Mouse (Mus musculus): ENCODE data around the gene Map3k5. TPM values are rescaled to one million over a fixed set of nuclear protein-coding genes. Genes with fewer than 3 reads are reported as not detected.

The Map3k5 gene
- polyA plus RNA-seq, 1 experiment from 2014 or later: 0.65 TPM

GRCm38 (mm10) chr10:20022608-20023340 is 88.5 kb downstream of the Map3k5 start:
- no peak overlapping the region for H3K4me3 ChIP-seq
- no peak overlapping the region for H3K27ac ChIP-seq
- no peak for ATAC-seq (ENCODE audit: low FRiP score)
- 63% methylated on average over 10 of the region's 10 CpGs for WGBS
- H3K4me2 ChIP-seq: no peak overlapping the region
- no peaks in the 10 kb centered on the region; the same call in 1 of the 2 replicates for H3K36me3 ChIP-seq
- H3K9me3 ChIP-seq: 0 out of 2 replicates have a peak, but pooled peaks cover 7% of the 10 kb centered on the region
- peaks cover 15% of the 10 kb centered on the region for H3K4me1 ChIP-seq (replicated peaks)
- H3K27me3 ChIP-seq: no peaks in the 10 kb centered on the region
- no peak overlapping the region for H3K9ac ChIP-seq

- no peak overlapping the region for H3K9ac ChIP-seq
- WGBS: 69% methylated on average over 10 of the region's 10 CpGs
- no peak overlapping the region for H3K27ac ChIP-seq
- H3K4me3 ChIP-seq: no peak overlapping the region
- no peak for ATAC-seq (ENCODE audit: low FRiP score)
- no peak overlapping the region for H3K4me2 ChIP-seq
- H3K4me1 ChIP-seq (replicated peaks): peaks cover 15% of the 10 kb centered on the region
- no peaks in the 10 kb centered on the region for H3K27me3 ChIP-seq
- H3K9me3 ChIP-seq: no peaks in the 10 kb centered on the region
- no peaks in the 10 kb centered on the region for H3K36me3 ChIP-seq
Measured at GRCm38 (mm10) chr10:20023524-20023923, 89.3 kb downstream of the Map3k5 start.

GRCm38 (mm10) chr10:20024891-20025290 is 90.6 kb downstream of the Map3k5 start:
- Histone ChIP-seq H3K4me2 (no peak overlapping the region), H3K27me3 (no peaks in the 10 kb centered on the region), H3K36me3 (no peaks in the 10 kb centered on the region), H3K9ac (no peak overlapping the region), H3K4me3 (no peak overlapping the region), H3K27ac (no peak overlapping the region), H3K4me1 (replicated peaks) (peaks cover 15% of the 10 kb centered on the region), H3K9me3 (no peaks in the 10 kb centered on the region)
- ATAC-seq (ENCODE audit: low FRiP score): no peak
- WGBS: 96% methylated on average over 10 of the region's 10 CpGs

GRCm38 (mm10) chr10:20025781-20026520 is 91.7 kb downstream of the Map3k5 start:
- Histone ChIP-seq H3K36me3 (no peaks in the 10 kb centered on the region), H3K9ac (no peak overlapping the region), H3K27me3 (no peaks in the 10 kb centered on the region), H3K4me2 (no peak overlapping the region), H3K4me1 (replicated peaks) (peaks cover 15% of the 10 kb centered on the region), H3K27ac (no peak overlapping the region), H3K9me3 (no peaks in the 10 kb centered on the region), H3K4me3 (no peak overlapping the region)
- no peak for ATAC-seq (ENCODE audit: low FRiP score)
- WGBS: 78% methylated on average over 12 of the region's 12 CpGs

- ATAC-seq (ENCODE audit: low FRiP score): no peak
- Histone ChIP-seq H3K4me1 (replicated peaks) (no peaks in the 10 kb centered on the region), H3K27me3 (no peaks in the 10 kb centered on the region), H3K9ac (no peak overlapping the region), H3K9me3 (no peaks in the 10 kb centered on the region), H3K27ac (no peak overlapping the region), H3K36me3 (no peaks in the 10 kb centered on the region), H3K4me3 (no peak overlapping the region), H3K4me2 (no peak overlapping the region)
- WGBS: 82% methylated on average over 1 of the region's 1 CpGs
Measured at GRCm38 (mm10) chr10:20030703-20031102, 96.4 kb downstream of the Map3k5 start.

GRCm38 (mm10) chr10:20031936-20032335 is 97.7 kb downstream of the Map3k5 start:
- no peak for ATAC-seq (ENCODE audit: low FRiP score)
- WGBS: 79% methylated on average over 2 of the region's 2 CpGs
- Histone ChIP-seq H3K4me3 (no peak overlapping the region), H3K4me2 (no peak overlapping the region), H3K4me1 (replicated peaks) (no peaks in the 10 kb centered on the region), H3K27me3 (no peaks in the 10 kb centered on the region), H3K9me3 (no peaks in the 10 kb centered on the region), H3K27ac (no peak overlapping the region), H3K36me3 (no peaks in the 10 kb centered on the region), H3K9ac (no peak overlapping the region)

GRCm38 (mm10) chr10:20036375-20036774 is 102.1 kb downstream of the Map3k5 start:
- WGBS: 82% methylated on average over 2 of the region's 2 CpGs
- Histone ChIP-seq H3K4me1 (replicated peaks) (peaks cover 3% of the 10 kb centered on the region; the same call in 1 of the 2 replicates), H3K4me3 (no peak overlapping the region), H3K9me3 (no peaks in the 10 kb centered on the region), H3K9ac (no peak overlapping the region), H3K4me2 (no peak overlapping the region), H3K27me3 (no peaks in the 10 kb centered on the region), H3K27ac (no peak overlapping the region), H3K36me3 (no peaks in the 10 kb centered on the region)
- no peak for ATAC-seq (ENCODE audit: low FRiP score)

- H3K27me3 ChIP-seq: no peaks in the 10 kb centered on the region
- H3K9me3 ChIP-seq: no peaks in the 10 kb centered on the region
- no peak overlapping the region for H3K4me3 ChIP-seq
- 80% methylated on average over 7 of the region's 7 CpGs for WGBS
- no peak overlapping the region for H3K27ac ChIP-seq
- peaks cover 3% of the 10 kb centered on the region; the same call in 1 of the 2 replicates for H3K4me1 ChIP-seq (replicated peaks)
- no peaks in the 10 kb centered on the region for H3K36me3 ChIP-seq
- no peak overlapping the region for H3K4me2 ChIP-seq
- H3K9ac ChIP-seq: no peak overlapping the region
- ATAC-seq (ENCODE audit: low FRiP score): no peak
Measured at GRCm38 (mm10) chr10:20036846-20037245, 102.6 kb downstream of the Map3k5 start.

- H3K4me1 ChIP-seq (replicated peaks): peaks cover 3% of the 10 kb centered on the region; the same call in 1 of the 2 replicates
- H3K9me3 ChIP-seq: no peaks in the 10 kb centered on the region
- WGBS: 94% methylated on average over 3 of the region's 3 CpGs
- ATAC-seq (ENCODE audit: low FRiP score): no peak
- no peaks in the 10 kb centered on the region for H3K36me3 ChIP-seq
- H3K27ac ChIP-seq: no peak overlapping the region
- no peak overlapping the region for H3K4me3 ChIP-seq
- no peaks in the 10 kb centered on the region; the same call in 1 of the 2 replicates for H3K27me3 ChIP-seq
- no peak overlapping the region for H3K9ac ChIP-seq
- H3K4me2 ChIP-seq: no peak overlapping the region
Measured at GRCm38 (mm10) chr10:20039531-20039930, 105.3 kb downstream of the Map3k5 start.

- Histone ChIP-seq H3K9me3 (no peaks in the 10 kb centered on the region), H3K27ac (no peak overlapping the region), H3K4me3 (no peak overlapping the region), H3K36me3 (no peaks in the 10 kb centered on the region), H3K4me1 (replicated peaks) (peaks cover 3% of the 10 kb centered on the region; the same call in 1 of the 2 replicates), H3K27me3 (no peaks in the 10 kb centered on the region; the same call in 1 of the 2 replicates), H3K4me2 (no peak overlapping the region), H3K9ac (no peak overlapping the region)
- no peak for ATAC-seq (ENCODE audit: low FRiP score)
- WGBS: 38% methylated on average over 7 of the region's 7 CpGs
Measured at GRCm38 (mm10) chr10:20040116-20040515, 105.8 kb downstream of the Map3k5 start.

- Histone ChIP-seq H3K27me3 (no peaks in the 10 kb centered on the region; the same call in 1 of the 2 replicates), H3K4me2 (no peak overlapping the region), H3K27ac (no peak overlapping the region), H3K9me3 (no peaks in the 10 kb centered on the region), H3K9ac (no peak overlapping the region), H3K36me3 (no peaks in the 10 kb centered on the region), H3K4me1 (replicated peaks) (peaks cover 3% of the 10 kb centered on the region; the same call in 1 of the 2 replicates), H3K4me3 (no peak overlapping the region)
- 93% methylated on average over 4 of the region's 4 CpGs for WGBS
- no peak for ATAC-seq (ENCODE audit: low FRiP score)
Measured at GRCm38 (mm10) chr10:20040677-20041076, 106.4 kb downstream of the Map3k5 start.

- no peaks in the 10 kb centered on the region for H3K36me3 ChIP-seq
- no peaks in the 10 kb centered on the region; the same call in 1 of the 2 replicates for H3K27me3 ChIP-seq
- peaks cover 7% of the 10 kb centered on the region for H3K4me1 ChIP-seq (replicated peaks)
- WGBS: 95% methylated on average over 8 of the region's 8 CpGs
- H3K4me3 ChIP-seq: no peak overlapping the region
- no peaks in the 10 kb centered on the region for H3K9me3 ChIP-seq
- ATAC-seq (ENCODE audit: low FRiP score): no peak
- no peak overlapping the region for H3K27ac ChIP-seq
- no peak overlapping the region for H3K9ac ChIP-seq
- no peak overlapping the region for H3K4me2 ChIP-seq
Measured at GRCm38 (mm10) chr10:20042081-20042480, 107.8 kb downstream of the Map3k5 start.

Measured in hindbrain, embryonic 13.5 days (tissue).